Mouse (Mus musculus) cerebral cortex, adult 2 months (tissue): ENCODE results near the gene Ect2l.

Source experiments
- WGBS: fragments of 180-500 bp; shearing (Covaris S2); methylation state at CpG from one replicate; pipeline ENCODE4 v1.1.7; 2018; 5-methylcytosine and 5-hydroxymethylcytosine counted together

Gene Ect2l

DNA sequence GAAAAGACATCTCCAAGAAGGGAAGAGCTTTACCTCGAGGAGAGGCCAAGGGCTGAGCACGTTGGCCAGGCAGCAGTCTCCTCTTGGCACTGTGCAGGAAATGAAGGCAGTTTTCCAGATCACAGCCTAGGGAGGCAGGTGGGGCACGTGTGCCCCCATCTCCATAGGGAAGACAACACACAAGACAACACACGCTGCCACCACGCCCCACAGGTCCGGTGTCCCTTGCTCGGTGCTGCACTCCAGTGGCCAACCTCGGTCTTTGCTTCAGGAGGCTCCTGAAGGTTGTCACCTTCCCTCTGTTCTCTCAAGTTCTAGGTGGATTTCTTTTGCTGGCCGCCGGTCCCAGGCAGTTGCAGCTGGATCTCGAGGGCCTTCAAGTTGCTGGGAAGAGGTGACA, at the start of gene Ect2l:
TSS of gene Ect2l (minus strand) at position 165 of the 400 bp plus-strand sequence.
- WGBS: 16% methylated on average over 11 of the region's 11 CpGs

DNA sequence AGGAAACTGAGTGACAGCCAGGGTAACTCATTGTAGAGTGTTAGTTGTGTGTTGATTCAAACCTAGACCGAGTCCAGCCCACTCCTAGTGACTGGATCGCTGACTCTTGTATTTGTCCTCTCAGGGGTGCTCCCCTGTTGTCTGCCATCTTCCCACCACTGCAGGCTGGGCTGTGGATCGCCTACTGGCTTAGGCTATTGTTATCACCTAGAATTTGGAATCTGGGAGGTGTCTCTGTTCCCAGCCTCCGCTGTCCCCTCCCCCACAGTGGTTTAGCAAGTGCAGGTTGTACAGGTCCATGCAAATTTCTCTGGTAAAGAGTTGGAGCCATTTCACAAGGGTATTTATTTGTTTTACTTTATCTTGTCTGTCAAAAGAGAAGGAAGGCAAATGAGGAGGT, 40.7 kb upstream of the Ect2l start:
- WGBS: 83% methylated on average over 4 of the region's 4 CpGs

DNA sequence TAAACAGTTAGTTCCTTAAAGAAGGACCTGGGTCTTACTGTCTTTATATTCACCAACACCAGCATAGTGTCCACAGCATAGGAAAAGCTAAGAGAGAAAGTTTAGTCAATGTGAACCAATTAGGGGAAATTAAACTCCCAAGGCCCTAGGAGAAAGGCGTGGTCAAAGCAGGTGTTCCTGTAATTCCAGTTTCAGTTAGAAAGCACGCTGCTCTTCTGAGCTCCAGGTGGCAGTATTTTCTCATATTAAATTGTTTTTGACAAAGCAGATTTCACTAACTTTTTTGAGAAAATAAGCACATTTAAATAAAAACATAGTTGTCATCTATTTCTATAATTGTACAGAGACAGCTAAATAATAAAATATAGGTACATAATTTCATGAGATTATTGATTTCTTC, 32.9 kb upstream of the Ect2l start:
- 38% methylated on average over 2 of the region's 2 CpGs for WGBS

DNA sequence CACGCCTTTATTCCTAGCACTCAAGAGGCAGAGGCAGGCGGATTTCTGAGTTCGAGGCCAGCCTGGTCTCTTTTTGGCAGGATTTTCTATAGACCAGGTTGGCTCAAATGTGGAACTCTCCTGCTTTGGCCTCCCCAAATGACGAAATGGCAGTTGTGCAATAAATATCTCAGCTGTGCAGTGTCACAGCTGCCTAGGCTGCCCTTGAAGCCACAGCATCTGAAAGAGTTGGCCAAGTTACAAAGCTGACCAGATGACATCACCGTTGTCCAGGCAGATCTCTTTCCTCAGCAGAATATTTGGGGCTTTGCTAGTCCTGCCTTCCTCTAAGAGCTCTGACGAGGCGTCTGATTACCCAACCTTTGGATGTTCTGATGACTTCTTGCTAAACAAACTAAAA, 26.5 kb upstream of the Ect2l start:
- WGBS: 83% methylated on average over 7 of the region's 7 CpGs

DNA sequence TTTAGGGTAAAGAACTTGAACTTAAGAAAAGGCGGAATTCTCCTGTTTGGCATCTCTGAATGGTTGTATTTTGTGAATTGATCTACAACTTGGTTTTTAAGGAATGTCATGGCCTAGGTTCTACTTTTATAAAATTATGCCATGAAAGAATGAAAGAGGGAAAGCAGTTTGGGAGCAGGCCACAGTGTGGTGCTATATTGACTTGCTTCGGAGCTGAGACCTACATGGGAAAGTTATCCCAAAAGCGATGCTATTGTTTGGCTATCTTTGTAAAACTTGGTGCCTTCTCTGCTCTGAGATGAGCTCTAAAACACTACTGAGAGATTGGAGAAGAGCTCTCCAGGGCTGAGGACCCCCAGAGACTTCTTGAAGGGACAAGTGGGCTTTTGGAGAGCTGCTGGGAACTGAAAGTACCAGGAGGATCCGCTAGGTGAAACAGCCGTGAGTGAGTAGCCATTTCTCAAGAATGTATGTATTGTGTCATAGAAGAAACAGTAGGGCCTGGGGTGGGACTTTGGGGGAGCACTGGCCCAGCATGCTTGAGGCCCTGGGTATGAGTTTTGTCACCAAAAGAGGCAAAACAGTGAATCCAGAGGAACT, 25.7 kb upstream of the Ect2l start:
- WGBS: 63% methylated on average over 5 of the region's 5 CpGs

DNA sequence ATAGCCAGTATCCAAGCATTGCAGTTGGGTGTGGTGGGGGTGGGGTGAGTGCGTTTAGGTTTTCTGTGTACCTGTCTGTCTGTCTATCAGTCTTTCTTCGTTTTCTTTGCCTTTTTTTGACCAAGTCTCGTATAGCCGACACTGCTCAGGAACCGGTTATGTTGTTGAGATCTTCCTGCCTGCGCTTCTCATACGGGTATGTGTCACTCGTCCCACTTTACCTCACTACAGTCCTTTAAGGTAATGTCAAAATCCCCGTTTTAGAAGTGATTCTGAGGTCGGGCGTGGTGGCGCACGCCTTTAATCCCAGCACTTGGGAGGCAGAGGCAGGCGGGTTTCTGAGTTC, 24.7 kb upstream of the Ect2l start:
- 8% methylated on average over 14 of the region's 14 CpGs for WGBS

DNA sequence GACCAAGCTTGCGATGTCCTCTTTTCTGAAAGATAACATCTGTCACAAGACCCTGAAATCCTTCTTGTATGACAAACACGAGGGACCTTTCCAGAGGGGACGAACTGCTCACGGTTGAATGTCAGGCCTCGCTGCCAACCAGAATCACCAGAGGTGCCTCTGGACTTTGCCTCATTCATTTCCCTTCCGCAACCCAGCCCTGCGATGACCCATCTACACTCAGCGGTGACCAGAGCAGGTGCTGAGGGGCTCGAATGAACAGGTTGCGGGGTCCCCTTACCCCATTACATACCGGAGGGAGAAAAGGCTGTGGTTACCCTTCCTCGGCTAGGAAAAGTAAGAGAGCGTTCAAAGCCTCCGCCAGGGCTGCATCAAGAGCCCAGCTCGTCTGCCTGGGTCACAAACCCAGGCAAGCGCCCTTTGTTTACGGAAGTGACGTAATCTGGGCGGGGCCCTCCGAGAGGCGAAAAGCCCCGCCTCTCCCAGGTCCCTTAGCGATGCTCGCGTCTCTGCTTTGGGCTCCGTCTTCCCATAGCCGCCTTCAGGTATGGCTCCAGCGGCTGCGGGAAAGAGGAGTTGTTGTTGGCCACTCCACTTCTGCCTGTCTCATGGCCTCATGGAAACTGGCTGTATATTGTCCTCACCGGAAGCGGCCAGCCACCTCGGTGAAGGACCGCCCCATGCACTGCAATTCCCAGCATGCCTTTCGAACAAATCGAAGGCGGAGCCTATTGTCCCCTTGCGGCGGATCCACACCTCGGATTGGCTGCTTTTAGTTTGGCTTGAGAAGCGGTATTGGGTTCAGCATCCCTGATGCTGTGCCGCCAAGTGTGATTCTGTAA, 24.1 kb upstream of the Ect2l start, which contains the start of gene Ccdc28a:
TSS of gene Ccdc28a (minus strand) at position 439 of the 842 bp plus-strand sequence.
- WGBS: under 1% methylated on average over 41 of the region's 41 CpGs

DNA sequence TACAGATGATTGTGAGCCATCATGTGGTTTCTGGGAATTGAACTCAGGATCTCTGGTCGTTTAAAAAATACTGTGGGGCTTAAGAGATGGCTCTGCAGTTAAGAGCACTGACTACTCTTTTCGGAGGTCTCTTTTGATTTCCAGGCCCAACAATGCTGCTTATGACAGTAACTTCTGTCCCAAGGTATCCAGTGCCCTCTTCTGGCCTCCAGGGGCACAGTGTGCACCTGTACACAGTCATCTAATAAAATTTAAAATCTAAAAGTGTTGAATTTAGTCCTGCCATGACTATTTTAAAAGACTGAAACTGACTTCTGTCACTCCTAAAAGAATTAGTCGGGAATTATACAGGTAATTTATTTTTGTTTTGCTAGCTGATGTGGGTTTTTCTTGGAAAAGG, 23.2 kb upstream of the Ect2l start:
- 45% methylated on average over 3 of the region's 3 CpGs for WGBS

DNA sequence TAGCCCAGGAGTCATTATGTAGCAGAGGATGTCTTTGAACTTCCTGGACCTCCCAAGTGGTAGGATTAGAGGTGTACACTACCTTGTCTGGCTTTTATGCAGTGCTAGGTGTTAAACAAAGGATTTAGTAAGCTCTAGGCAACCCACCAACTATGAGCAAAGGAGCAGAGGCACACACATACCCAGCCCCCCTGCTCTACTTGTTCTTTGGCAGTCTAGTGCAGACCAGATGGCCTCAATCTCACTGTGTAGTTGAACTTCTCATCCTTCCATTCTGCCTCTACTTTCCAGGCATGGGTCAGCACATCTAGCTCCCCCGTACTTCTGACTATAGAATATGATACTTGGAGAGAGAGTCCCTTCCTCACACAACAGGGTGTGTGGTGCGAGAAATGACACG, 13.7 kb upstream of the Ect2l start:
- WGBS: 88% methylated on average over 3 of the region's 3 CpGs

DNA sequence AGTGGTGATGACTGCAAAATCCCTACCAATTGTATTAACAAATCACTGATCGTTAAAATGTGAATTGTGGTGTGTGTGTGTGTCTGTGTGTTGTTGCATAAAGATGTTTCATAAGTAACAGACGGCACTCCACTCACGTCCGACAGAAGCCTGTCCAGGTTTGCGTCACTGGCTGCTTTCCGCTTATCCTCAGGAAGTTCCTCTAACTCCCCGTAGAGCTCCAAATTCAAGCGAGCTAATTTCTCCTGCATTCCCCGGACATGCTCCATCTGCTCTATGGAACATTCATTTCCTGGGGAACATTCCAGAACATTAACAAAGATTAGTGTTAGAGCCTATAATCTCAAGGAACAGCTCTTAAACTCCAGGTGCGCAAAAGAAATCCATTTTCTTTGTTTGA, 8.7 kb upstream of the Ect2l start:
- 71% methylated on average over 10 of the region's 10 CpGs for WGBS

DNA sequence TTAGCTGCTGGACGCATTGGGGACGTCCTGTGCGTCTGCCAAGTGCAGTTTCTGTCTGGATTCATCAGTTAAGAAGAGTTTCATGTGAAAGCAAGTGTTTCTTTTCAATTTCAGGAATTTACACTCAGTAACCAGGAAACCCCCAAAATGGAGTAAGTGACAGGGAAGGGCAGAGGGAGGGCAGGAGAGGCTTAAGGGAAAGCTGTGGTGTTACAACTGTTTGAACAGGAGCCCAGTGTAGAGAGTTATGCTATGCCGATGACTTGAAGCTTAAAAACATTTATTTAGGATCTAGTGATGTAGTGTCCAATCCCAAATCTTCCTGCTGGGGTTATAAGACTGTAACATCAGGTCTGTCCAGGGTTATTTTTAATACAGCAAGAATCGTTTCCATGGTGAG, 3.4 kb upstream of the Ect2l start:
- WGBS: 71% methylated on average over 5 of the region's 5 CpGs

DNA sequence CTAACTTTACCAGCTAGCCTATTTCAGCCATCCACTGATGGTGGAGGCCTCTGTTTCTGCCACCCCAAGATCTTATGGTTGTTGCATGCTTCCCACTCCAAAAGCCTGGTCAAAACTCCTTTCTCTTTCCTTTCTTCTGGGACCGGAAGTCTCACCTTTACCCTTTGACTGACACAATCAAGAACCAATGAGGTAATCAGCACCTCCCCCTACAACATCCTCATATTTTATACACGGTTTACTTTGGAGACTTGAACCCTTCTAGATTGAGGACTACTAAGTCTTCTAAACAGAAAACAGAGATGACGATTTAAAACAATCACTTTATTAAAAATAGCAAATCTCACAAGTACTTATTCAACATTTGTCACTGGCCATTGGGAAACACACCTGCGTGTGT, 2.7 kb upstream of the Ect2l start:
- 90% methylated on average over 4 of the region's 4 CpGs for WGBS

DNA sequence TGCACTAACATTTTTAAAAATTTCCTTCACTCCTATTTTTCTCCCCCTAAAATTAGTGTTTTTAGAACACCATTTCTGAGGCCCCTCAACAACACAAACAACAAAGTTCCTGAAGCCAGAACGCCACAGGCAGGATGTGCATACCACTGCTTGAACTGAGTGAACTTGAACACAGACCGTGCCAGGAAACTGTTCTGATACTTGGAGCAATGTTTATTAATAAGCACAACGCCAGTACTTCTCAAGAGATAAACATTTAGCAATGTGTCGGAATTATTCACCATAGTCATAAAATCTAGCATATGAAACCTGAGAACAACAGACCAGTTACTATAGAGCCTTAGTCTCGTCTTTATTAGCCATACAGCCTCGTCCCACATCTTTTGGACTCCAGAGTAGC, 571 bp downstream of the Ect2l start:
- WGBS: 69% methylated on average over 6 of the region's 6 CpGs

DNA sequence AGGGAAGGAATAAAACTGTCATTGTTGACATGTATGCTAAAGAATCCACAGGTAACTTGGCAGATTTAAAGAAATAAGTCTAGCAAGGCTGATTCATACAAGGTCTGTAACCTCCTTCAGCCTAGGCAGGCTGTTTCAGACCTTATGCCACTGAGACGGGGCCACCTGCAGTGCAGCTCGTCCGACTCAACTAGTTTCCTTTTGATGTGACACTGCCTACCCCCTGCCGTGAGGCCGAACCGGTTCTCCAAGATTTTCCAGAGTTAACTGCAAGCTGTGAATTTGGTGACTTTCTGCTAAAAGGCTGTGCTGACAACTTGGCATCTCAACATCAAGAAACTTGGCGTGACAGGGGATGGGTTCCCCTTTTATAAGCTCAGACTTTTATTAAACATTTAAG, 6.6 kb downstream of the Ect2l start:
- WGBS: 60% methylated on average over 7 of the region's 7 CpGs

DNA sequence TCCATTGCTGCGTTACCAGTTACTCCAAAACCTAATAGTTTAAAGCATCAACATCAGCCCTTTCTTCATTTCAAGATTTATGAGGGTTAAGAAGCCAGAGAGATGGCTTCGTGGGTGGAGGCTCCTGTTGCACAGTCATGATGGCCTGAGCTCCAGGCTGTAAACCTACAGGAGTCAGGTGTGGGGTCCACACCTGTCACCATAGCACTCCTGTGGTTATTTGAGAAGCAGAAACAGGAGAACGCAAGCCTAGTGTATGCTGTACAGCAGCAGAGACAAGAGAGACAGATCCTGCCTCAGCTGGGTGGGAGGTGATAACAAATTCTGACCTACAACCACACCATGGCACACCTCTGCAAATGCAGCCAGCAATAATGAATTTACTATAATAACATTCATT, 8.3 kb downstream of the Ect2l start:
- WGBS: 93% methylated on average over 3 of the region's 3 CpGs

DNA sequence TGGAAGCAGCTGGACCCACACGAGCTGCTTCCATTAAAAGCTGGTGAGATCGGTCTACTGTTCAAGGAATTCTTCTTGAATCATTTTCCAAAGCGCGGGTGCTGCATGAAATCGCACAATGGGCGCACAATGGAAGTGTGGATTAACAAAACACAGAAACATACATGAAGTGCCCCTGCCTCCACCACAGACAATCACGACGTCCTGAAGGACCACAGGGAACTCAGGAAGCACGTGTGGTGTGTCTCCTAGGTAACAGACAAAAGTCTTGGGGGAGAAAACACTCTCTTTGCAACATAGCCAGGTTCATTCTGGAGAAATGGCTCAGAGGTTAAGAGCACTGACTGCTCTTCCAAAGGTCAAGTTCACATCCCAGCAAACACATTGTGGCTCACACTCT, 10.0 kb downstream of the Ect2l start:
- WGBS: 71% methylated on average over 9 of the region's 9 CpGs

DNA sequence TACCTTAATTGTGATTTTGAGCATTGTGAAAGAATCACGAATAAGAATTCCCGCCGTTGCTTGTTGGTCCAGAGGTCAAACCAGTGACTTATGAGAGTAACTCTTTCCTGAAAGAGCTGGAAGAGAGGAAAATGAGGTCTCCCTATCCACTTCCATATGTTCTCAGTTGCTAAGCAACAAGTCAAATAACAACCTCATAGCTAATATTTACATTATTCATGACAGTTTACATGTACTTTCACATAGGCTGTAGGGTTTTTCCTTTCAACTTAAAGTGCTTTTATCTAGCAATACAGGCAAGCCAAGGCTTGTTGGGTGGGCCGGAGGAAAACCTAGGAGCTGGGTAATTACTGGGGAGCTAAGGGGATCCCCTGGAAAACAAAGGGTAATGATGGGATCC, 10.8 kb downstream of the Ect2l start:
- 91% methylated on average over 4 of the region's 4 CpGs for WGBS

DNA sequence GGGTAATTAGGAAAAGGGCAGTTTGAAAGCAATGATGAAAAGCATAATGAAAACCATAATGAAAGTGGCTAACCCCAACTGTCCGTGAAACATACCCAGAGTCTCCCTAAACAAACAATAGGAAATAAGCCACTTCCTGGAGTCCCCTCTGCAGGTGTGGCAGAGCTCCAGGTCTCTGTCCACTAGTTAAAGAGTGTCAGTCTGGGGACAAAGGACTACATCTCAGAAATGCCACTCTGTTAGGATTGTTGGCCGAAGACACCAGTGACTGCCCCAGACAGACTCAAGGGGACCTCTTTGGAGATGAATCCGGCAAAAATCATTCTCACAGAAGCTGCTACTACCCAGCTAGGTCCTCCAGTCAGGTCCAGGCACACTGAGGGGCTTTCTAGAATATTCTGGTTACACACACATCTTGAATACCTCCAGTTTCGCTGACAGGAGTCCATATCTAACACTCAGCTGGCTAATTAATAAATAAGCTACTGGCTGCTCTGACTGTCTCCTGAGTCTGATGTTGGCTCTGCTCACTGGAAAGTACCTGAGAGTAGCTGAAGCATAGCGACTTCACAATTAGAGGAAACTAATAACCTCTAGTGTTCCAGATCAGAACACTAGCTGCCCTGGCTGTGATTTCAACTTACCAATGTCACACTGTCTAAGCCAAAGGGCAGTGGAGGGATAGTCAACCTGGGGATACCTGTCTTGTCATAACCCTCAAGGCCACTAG, 12.2 kb downstream of the Ect2l start:
- WGBS: 89% methylated on average over 5 of the region's 5 CpGs

DNA sequence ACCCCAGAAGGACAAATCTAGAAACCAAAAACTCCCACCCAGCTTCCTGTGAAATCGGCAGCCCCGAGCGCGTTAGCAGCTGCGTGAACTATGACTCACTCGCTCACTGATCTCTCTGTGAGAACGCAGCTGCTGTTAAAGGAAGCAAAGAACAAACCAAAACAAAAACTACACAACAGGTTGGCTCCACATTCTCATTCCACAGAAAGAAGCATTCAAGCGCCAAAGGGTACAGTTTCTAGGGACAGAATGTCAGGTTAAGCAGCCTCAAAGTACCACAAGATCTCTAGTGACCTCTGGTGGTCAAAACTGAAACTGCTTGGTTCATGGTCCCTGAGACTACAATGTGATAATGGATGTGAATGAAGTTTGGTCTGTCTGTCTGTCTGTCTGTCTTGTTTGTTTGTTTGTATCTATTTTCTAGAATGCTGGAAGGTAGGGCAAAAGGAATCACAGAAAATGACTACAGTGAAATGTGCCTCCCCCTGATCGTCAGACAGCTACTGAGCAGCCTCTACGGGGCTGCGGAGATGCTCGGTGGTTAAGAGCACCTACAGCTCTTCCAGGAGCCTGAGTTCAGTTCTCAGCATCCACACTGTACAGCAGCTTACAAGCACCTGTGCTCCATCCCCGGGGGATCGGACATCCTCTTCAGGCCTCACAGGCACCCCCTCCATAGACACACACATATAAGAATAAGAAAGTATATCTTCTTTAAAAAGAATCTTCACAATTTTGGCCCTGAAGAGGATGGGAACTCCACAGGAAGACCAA, 13.3 kb downstream of the Ect2l start:
- WGBS: 33% methylated on average over 14 of the region's 14 CpGs

DNA sequence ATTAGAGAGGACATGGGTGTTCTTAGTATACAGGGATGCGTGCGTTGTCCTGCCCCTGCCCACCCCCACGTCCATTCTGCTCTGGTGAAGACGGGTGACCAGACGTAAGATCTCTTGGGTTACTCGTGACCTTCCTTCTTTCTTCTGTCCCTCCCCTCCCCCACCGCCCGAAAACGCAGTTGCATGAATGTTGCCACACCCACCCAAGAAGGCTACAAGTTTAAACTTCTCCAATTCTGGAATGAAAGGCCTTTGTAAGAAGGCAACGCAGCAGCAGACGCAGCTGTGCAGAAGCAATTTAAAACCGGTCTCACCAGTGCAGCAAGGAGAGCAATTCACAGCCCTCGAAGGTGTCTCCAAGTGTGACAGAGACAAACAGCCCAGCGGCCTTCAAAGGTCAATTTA, 16.0 kb downstream of the Ect2l start:
- WGBS: 80% methylated on average over 14 of the region's 14 CpGs

DNA sequence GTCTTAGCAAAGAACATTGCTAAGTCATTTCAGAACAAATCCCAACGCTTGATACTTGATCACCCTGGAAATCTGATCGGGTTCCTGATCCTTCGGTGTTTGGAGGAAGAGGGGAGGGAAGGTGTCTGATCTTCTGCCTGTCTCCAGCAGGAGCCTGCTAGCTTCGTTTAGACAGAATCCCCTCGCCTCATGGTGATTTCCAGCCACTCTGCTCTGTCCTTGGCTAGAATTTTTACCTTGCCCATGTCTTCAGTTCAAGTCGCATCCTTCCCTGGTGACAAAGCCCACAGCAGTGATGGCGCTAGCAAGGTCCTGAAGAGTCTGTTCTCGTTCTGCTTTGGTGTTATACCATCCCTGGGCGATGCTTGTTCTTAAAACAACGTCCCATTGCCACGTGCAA, 16.5 kb downstream of the Ect2l start:
- 84% methylated on average over 11 of the region's 11 CpGs for WGBS

DNA sequence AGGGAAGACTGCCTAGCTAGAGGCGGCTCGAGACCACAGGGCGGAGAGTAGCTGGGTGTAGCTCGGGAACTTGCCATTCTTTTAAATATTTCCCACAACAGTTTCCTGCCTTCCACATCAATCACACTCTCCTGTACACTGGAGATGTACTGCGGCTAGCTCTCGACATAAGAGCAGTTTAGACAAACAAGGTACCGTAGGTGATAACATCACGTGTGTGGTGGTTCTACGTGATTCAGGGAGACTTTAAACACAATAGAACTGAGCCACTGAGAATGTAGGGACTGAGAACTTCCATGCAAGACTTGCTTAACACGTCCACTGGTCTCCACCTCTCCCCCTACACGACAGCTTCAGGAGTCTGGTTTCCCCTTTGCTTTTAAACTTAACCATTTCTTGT, 17.5 kb downstream of the Ect2l start:
- WGBS: 80% methylated on average over 11 of the region's 11 CpGs
